Mouse (Mus musculus) limb, embryonic 11.5 days (tissue): ENCODE measurements at regions not wholly inside any gene's neighbourhood (a gene's known extent, or its start where the extent isn't known, plus 50 kb on each side); places are given as distances from the start of the nearest gene placed in this dataset.

Experiments used
- ATAC-seq: fragments of 200-750 bp; cut with Nextera tagmentation; 2 replicates; pipeline ENCODE4 v1.8.0; 2017; ENCODE audit warnings: low read depth; ENCODE audit not compliant: insufficient number of reproducible peaks, low FRiP score, low TSS enrichment
- DNase-seq: peaks from one replicate; pipeline ENCODE4 v3.0.0-alpha.2; 2015; ENCODE audit warnings: low spot score
- H3K27ac ChIP-seq: fragments of 300-500 bp; sonication (generic); replicated peaks from 2 replicates; pipeline ENCODE4 v1.5.1; 2014; ENCODE audit warnings: low read depth, mild to moderate bottlenecking, low read length
- H3K27me3 ChIP-seq: fragments of 300-500 bp; sonication (generic); 2 replicates; pipeline ENCODE4 v1.6.1; 2014; ENCODE audit warnings: mild to moderate bottlenecking, low read length, mixed read lengths; ENCODE audit not compliant: control insufficient read depth, insufficient read depth
- H3K36me3 ChIP-seq: fragments of 300-500 bp; sonication (generic); 2 replicates; pipeline ENCODE4 v1.6.1; 2014; ENCODE audit warnings: mild to moderate bottlenecking, low read length, moderate library complexity, mixed read lengths; ENCODE audit not compliant: control insufficient read depth, insufficient read depth
- H3K4me1 ChIP-seq: fragments of 300-500 bp; sonication (generic); 2 replicates; pipeline ENCODE4 v1.6.1; 2014; ENCODE audit warnings: low read length, mixed read lengths; ENCODE audit not compliant: control insufficient read depth, insufficient read depth
- H3K4me2 ChIP-seq: fragments of 300-500 bp; sonication (generic); 2 replicates; pipeline ENCODE4 v1.6.1; 2014; ENCODE audit warnings: low read depth, mild to moderate bottlenecking, moderate library complexity; ENCODE audit not compliant: severe bottlenecking
- H3K4me3 ChIP-seq: fragments of 300-500 bp; sonication (generic); 2 replicates; pipeline ENCODE4 v1.5.1; 2014; ENCODE audit warnings: low read depth, low read length
- H3K9ac ChIP-seq: fragments of 300-500 bp; sonication (generic); 2 replicates; pipeline ENCODE4 v1.6.1; 2014; ENCODE audit warnings: mild to moderate bottlenecking, low read length
- H3K9me3 ChIP-seq: fragments of 300-500 bp; sonication (generic); 2 replicates; pipeline ENCODE4 v1.6.1; 2016; ENCODE audit warnings: low read length; ENCODE audit not compliant: control insufficient read depth
- WGBS: fragments of 180-500 bp; shearing (Covaris S2); extraction: QIAGEN DNeasy Blood & Tissue Kit; methylation state at CpG from one replicate; pipeline ENCODE4 v1.1.7; 2014; 5-methylcytosine and 5-hydroxymethylcytosine counted together

- 86% methylated on average over 22 of the region's 22 CpGs for WGBS
- no peak overlapping the region for H3K27ac ChIP-seq
- no peak for ATAC-seq
Measured at GRCm38 (mm10) chr13:37666207-37667003, 111.8 kb upstream of the Rreb1 start.

GRCm38 (mm10) chr13:37667386-37667785, 110.8 kb upstream of the Rreb1 start:
- ATAC-seq (no peak), DNase-seq (no peak)
- H3K4me3 ChIP-seq: no peak overlapping the region
- no peaks in the 10 kb centered on the region for H3K4me1 ChIP-seq
- no peaks in the 10 kb centered on the region for H3K27me3 ChIP-seq
- H3K9ac ChIP-seq: no peak overlapping the region
- no peaks in the 10 kb centered on the region for H3K9me3 ChIP-seq
- no peak overlapping the region for H3K27ac ChIP-seq
- no peak overlapping the region for H3K4me2 ChIP-seq
- 76% methylated on average over 4 of the region's 4 CpGs for WGBS
- H3K36me3 ChIP-seq: no peaks in the 10 kb centered on the region

More at GRCm38 (mm10) chr13:37666207-37667003, 111.8 kb upstream of the Rreb1 start:
- Histone ChIP-seq H3K36me3 (no peaks in the 10 kb centered on the region), H3K4me3 (no peak overlapping the region), H3K4me1 (no peaks in the 10 kb centered on the region), H3K27me3 (no peaks in the 10 kb centered on the region), H3K4me2 (no peak overlapping the region), H3K9ac (no peak overlapping the region), H3K9me3 (no peaks in the 10 kb centered on the region)
- DNase-seq: no peak

- no peaks in the 10 kb centered on the region for H3K9me3 ChIP-seq
- WGBS: 82% methylated on average over 5 of the region's 5 CpGs
- H3K9ac ChIP-seq: no peak overlapping the region
- DNase-seq (no peak), ATAC-seq (no peak)
- H3K4me1 ChIP-seq: no peaks in the 10 kb centered on the region
- H3K27me3 ChIP-seq: no peaks in the 10 kb centered on the region
- no peak overlapping the region for H3K4me3 ChIP-seq
- H3K27ac ChIP-seq: no peak overlapping the region
- H3K4me2 ChIP-seq: no peak overlapping the region
- no peaks in the 10 kb centered on the region for H3K36me3 ChIP-seq
Measured at GRCm38 (mm10) chr13:37667871-37668270, 110.3 kb upstream of the Rreb1 start.

GRCm38 (mm10) chr13:37671109-37671508, 107.1 kb upstream of the Rreb1 start:
- no peak overlapping the region for H3K27ac ChIP-seq
- H3K27me3 ChIP-seq: no peaks in the 10 kb centered on the region
- no peak overlapping the region for H3K4me3 ChIP-seq
- WGBS: 89% methylated on average over 5 of the region's 5 CpGs
- ATAC-seq: no peak
- no peak overlapping the region for H3K9ac ChIP-seq
- no peaks in the 10 kb centered on the region for H3K9me3 ChIP-seq
- no peaks in the 10 kb centered on the region for H3K4me1 ChIP-seq
- no peak for DNase-seq
- no peak overlapping the region for H3K4me2 ChIP-seq
- no peaks in the 10 kb centered on the region for H3K36me3 ChIP-seq

- Histone ChIP-seq H3K4me2 (no peak overlapping the region), H3K27me3 (no peaks in the 10 kb centered on the region), H3K4me1 (no peaks in the 10 kb centered on the region), H3K36me3 (no peaks in the 10 kb centered on the region), H3K9ac (no peak overlapping the region), H3K27ac (no peak overlapping the region), H3K4me3 (no peak overlapping the region), H3K9me3 (no peaks in the 10 kb centered on the region)
- 74% methylated on average over 12 of the region's 12 CpGs for WGBS
- no peak for DNase-seq
- ATAC-seq: no peak
Measured at GRCm38 (mm10) chr13:37674676-37675350, 103.4 kb upstream of the Rreb1 start.

- Histone ChIP-seq H3K36me3 (no peaks in the 10 kb centered on the region), H3K4me1 (no peaks in the 10 kb centered on the region), H3K4me2 (no peak overlapping the region), H3K9ac (no peak overlapping the region), H3K4me3 (no peak overlapping the region), H3K9me3 (no peaks in the 10 kb centered on the region), H3K27ac (no peak overlapping the region), H3K27me3 (no peaks in the 10 kb centered on the region)
- no peak for DNase-seq
- ATAC-seq: no peak
- WGBS: 82% methylated on average over 3 of the region's 3 CpGs
Measured at GRCm38 (mm10) chr13:37675718-37676117, 102.5 kb upstream of the Rreb1 start.

- H3K4me2 ChIP-seq: no peak overlapping the region
- no peaks in the 10 kb centered on the region for H3K9me3 ChIP-seq
- WGBS: 73% methylated on average over 6 of the region's 6 CpGs
- DNase-seq (no peak), ATAC-seq (no peak)
- H3K4me1 ChIP-seq: no peaks in the 10 kb centered on the region
- H3K27me3 ChIP-seq: no peaks in the 10 kb centered on the region
- no peak overlapping the region for H3K27ac ChIP-seq
- no peak overlapping the region for H3K9ac ChIP-seq
- H3K36me3 ChIP-seq: no peaks in the 10 kb centered on the region
- H3K4me3 ChIP-seq: no peak overlapping the region
Measured at GRCm38 (mm10) chr13:37676912-37677311, 101.3 kb upstream of the Rreb1 start.

- Histone ChIP-seq H3K27ac (no peak overlapping the region), H3K9me3 (no peaks in the 10 kb centered on the region), H3K27me3 (no peaks in the 10 kb centered on the region), H3K36me3 (no peaks in the 10 kb centered on the region), H3K9ac (no peak overlapping the region), H3K4me1 (no peaks in the 10 kb centered on the region), H3K4me3 (no peak overlapping the region), H3K4me2 (no peak overlapping the region)
- no peak for DNase-seq
- WGBS: 75% methylated on average over 12 of the region's 12 CpGs
- no peak for ATAC-seq
Measured at GRCm38 (mm10) chr13:37678251-37678650, 99.9 kb upstream of the Rreb1 start.
